Mouse (Mus musculus): ENCODE results near the gene Ifna11.
"Not testable (repeated sequence)": the region's sequence is repeated elsewhere in the genome, so short reads cannot be mapped to it uniquely, and the experiment has no call there.

The Ifna11 gene

GRCm38 (mm10) chr4:88819659-88820058 lies at the start of gene Ifna11:
Gene Ifna11, plus strand, starts transcription at chr4:88819959.
- no peak for DNase-seq (ENCODE audit: low spot score)

GRCm38 (mm10) chr4:88773534-88773933 lies 46.2 kb upstream of the Ifna11 start, which contains the start of gene Gm13290:
Gene Gm13290, plus strand, starts transcription at chr4:88773834.
- DNase-seq (ENCODE audit: low spot score): not testable (repeated sequence)

- not testable (repeated sequence) for DNase-seq (ENCODE audit: low spot score)
Measured at GRCm38 (mm10) chr4:88776622-88777021, 43.1 kb upstream of the Ifna11 start, which contains the start of gene Gm13289. Gene Gm13289, plus strand, starts transcription at chr4:88776922.

- DNase-seq (ENCODE audit: low spot score): not testable (repeated sequence)
Measured at GRCm38 (mm10) chr4:88779550-88779949, 40.2 kb upstream of the Ifna11 start, which contains the start of gene Gm13272. Gene Gm13272, plus strand, starts transcription at chr4:88779850.

- not testable (repeated sequence) for DNase-seq (ENCODE audit: low spot score)
Measured at GRCm38 (mm10) chr4:88780320-88780719, 39.4 kb upstream of the Ifna11 start.

- DNase-seq (ENCODE audit: low spot score): not testable (repeated sequence)
Measured at GRCm38 (mm10) chr4:88781831-88782230, 37.9 kb upstream of the Ifna11 start, which contains the start of gene Ifnz. Gene Ifnz, plus strand, starts transcription at chr4:88782131.

- not testable (repeated sequence) for DNase-seq (ENCODE audit: low spot score)
Measured at GRCm38 (mm10) chr4:88782335-88782734, 37.4 kb upstream of the Ifna11 start.

GRCm38 (mm10) chr4:88785409-88785808 lies 34.4 kb upstream of the Ifna11 start, which contains the start of gene Gm13276:
Gene Gm13276, plus strand, starts transcription at chr4:88785709.
- DNase-seq (ENCODE audit: low spot score): not testable (repeated sequence)

- DNase-seq (ENCODE audit: low spot score): peak; percentile 67
Measured at GRCm38 (mm10) chr4:88788402-88788801, 31.4 kb upstream of the Ifna11 start, which contains the start of gene Gm13277. Gene Gm13277, plus strand, starts transcription at chr4:88788632.

- not testable (repeated sequence) for DNase-seq (ENCODE audit: low spot score)
Measured at GRCm38 (mm10) chr4:88791250-88791649, 28.5 kb upstream of the Ifna11 start, which contains the start of gene Gm13278. Gene Gm13278, plus strand, starts transcription at chr4:88791550.

GRCm38 (mm10) chr4:88793936-88794675 lies 25.7 kb upstream of the Ifna11 start, which contains the start of gene Gm13275:
Gene Gm13275, plus strand, starts transcription at chr4:88794487.
- DNase-seq (ENCODE audit: low spot score): peak; percentile 72

GRCm38 (mm10) chr4:88797097-88797496 lies 22.7 kb upstream of the Ifna11 start, which contains the start of gene Gm13279:
Gene Gm13279, plus strand, starts transcription at chr4:88797397.
- DNase-seq (ENCODE audit: low spot score): not testable (repeated sequence)

- not testable (repeated sequence) for DNase-seq (ENCODE audit: low spot score)
Measured at GRCm38 (mm10) chr4:88799365-88799764, 20.4 kb upstream of the Ifna11 start, which contains the start of gene Gm13285. Gene Gm13285, plus strand, starts transcription at chr4:88799665.

- not testable (repeated sequence) for DNase-seq (ENCODE audit: low spot score)
Measured at GRCm38 (mm10) chr4:88802954-88803353, 16.8 kb upstream of the Ifna11 start, which contains the start of gene Gm13287. Gene Gm13287, plus strand, starts transcription at chr4:88803254.

- DNase-seq (ENCODE audit: low spot score): not testable (repeated sequence)
Measured at GRCm38 (mm10) chr4:88805231-88805630, 14.5 kb upstream of the Ifna11 start, which contains the start of gene Gm13288. Gene Gm13288, plus strand, starts transcription at chr4:88805531.

- DNase-seq (ENCODE audit: low spot score): not testable (repeated sequence)
Measured at GRCm38 (mm10) chr4:88805761-88806160, 14.0 kb upstream of the Ifna11 start.

- DNase-seq (ENCODE audit: low spot score): no peak
Measured at GRCm38 (mm10) chr4:88815928-88816327, 3.8 kb upstream of the Ifna11 start, which contains the start of gene Ifna7. Gene Ifna7, plus strand, starts transcription at chr4:88816228.

- DNase-seq (ENCODE audit: low spot score): no peak
Measured at GRCm38 (mm10) chr4:88822995-88823394, 3.2 kb downstream of the Ifna11 start.

- not testable (repeated sequence) for DNase-seq (ENCODE audit: low spot score)
Measured at GRCm38 (mm10) chr4:88827116-88827515, 7.4 kb downstream of the Ifna11 start, which contains the start of gene Ifna6. Gene Ifna6, plus strand, starts transcription at chr4:88827416.

GRCm38 (mm10) chr4:88830523-88830922 lies 10.8 kb downstream of the Ifna11 start:
- DNase-seq (ENCODE audit: low spot score): peak; percentile 26

- not testable (repeated sequence) for DNase-seq (ENCODE audit: low spot score)
Measured at GRCm38 (mm10) chr4:88835225-88835624, 15.5 kb downstream of the Ifna11 start, which contains the start of gene Ifna5. Gene Ifna5, plus strand, starts transcription at chr4:88835525.

- no peak for DNase-seq (ENCODE audit: low spot score)
Measured at GRCm38 (mm10) chr4:88838828-88839227, 19.1 kb downstream of the Ifna11 start.

Data from layer of hippocampus, adult 11-12 months (tissue).